Mouse (Mus musculus) ES-E14 (cell line): Measurements from ENCODE around the gene Gm21970. TPM values are rescaled to one million over a fixed set of nuclear protein-coding genes. Genes with fewer than 3 reads are reported as not detected.

ENCODE experiments used
- DNase-seq: peaks from one replicate; pipeline ENCODE4 v3.0.0-alpha.2; 2013; ENCODE audit warnings: low read depth, low spot score
- H3K27ac ChIP-seq: 2 replicates; pipeline ENCODE4 v1.5.1; 2012; ENCODE audit warnings: low read depth, mild to moderate bottlenecking, low read length, moderate library complexity, mixed read lengths; ENCODE audit not compliant: poor library complexity, insufficient read depth, severe bottlenecking
- H3K36me3 ChIP-seq: 2 replicates; pipeline ENCODE4 v1.6.1; 2012; ENCODE audit warnings: mild to moderate bottlenecking, low read length, moderate library complexity, mixed read lengths; ENCODE audit not compliant: control insufficient read depth, poor library complexity, insufficient read depth, severe bottlenecking
- H3K4me1 ChIP-seq, 2 experiments: fragments of 150-350 bp in 1 of 2; sonication (generic) in 1 of 2; 2 replicates each; pipeline ENCODE4 v1.6.1; 2012; ENCODE audit warnings: low read length in 2 of 2, mild to moderate bottlenecking in 1 of 2, mixed read lengths in 1 of 2; ENCODE audit not compliant: control insufficient read depth in 2 of 2, insufficient read depth in 2 of 2, poor library complexity in 1 of 2
- H3K4me3 ChIP-seq, 2 experiments: fragments of 150-350 bp in 1 of 2; sonication (generic) in 1 of 2; 2 replicates each; pipeline ENCODE4 v1.5.1; 2012; ENCODE audit warnings: low read length in 2 of 2, low read depth in 1 of 2, mild to moderate bottlenecking in 1 of 2, mixed read lengths in 1 of 2; ENCODE audit not compliant: insufficient read depth in 1 of 2, poor library complexity in 1 of 2, severe bottlenecking in 1 of 2
- H3K9ac ChIP-seq: 2 replicates; pipeline ENCODE4 v1.6.1; 2012; ENCODE audit warnings: low read depth, mild to moderate bottlenecking, low read length, mixed read lengths; ENCODE audit not compliant: poor library complexity, insufficient read depth, severe bottlenecking
- H3K9me3 ChIP-seq: fragments of 150-350 bp; sonication (generic); 2 replicates; pipeline ENCODE4 v1.6.1; 2012; ENCODE audit warnings: low read depth, mild to moderate bottlenecking, low read length; ENCODE audit not compliant: control insufficient read depth, insufficient read depth
- CHD2 ChIP-seq: IDR thresholded peaks from 2 replicates; pipeline ENCODE4 v1.6.1; 2014; ENCODE audit warnings: mild to moderate bottlenecking, low read depth, low read length, inconsistent platforms
- HCFC1 ChIP-seq: IDR thresholded peaks from 2 replicates; pipeline ENCODE4 v1.6.1; 2012; ENCODE audit warnings: low read length, inconsistent platforms, borderline replicate concordance; ENCODE audit not compliant: insufficient read depth
- MAFK ChIP-seq: IDR thresholded peaks from 2 replicates; pipeline ENCODE4 v1.6.1; 2014; ENCODE audit warnings: mild to moderate bottlenecking, low read depth, low read length, inconsistent platforms; ENCODE audit not compliant: insufficient read depth
- ZC3H11A ChIP-seq: IDR thresholded peaks from 2 replicates; pipeline ENCODE4 v1.6.1; 2012; ENCODE audit warnings: low read depth, mild to moderate bottlenecking, inconsistent platforms, low read length, borderline replicate concordance
- ZNF384 ChIP-seq: IDR thresholded peaks from 2 replicates; pipeline ENCODE4 v1.6.1; 2012; ENCODE audit warnings: low read depth, low read length, inconsistent platforms
- in situ Hi-C, 2 experiments: fragments of 600-800 bp; cut with MboI; formaldehyde crosslinking; loops; one replicate each; pipeline ENCODE4 v1.15.1; 2025; ENCODE audit warnings: low sequenced_read_pairs in 2 of 2, inconsistent platforms in 1 of 2; ENCODE audit not compliant: unreplicated experiment in 2 of 2
- total RNA-seq: library from RNA; depleted of rRNA; stranded (reverse); fragments of 300-350 nt; gene quantifications from 2 replicates; pipeline ENCODE4 v1.2.3, GENCODE M21; 2012; rRNA removed

Gene Gm21970
- total RNA-seq, 1 experiment: not detected

- peak overlapping the region; percentile 80 to 82 for H3K4me3 ChIP-seq
- peak overlapping the region; percentile 90 for H3K9ac ChIP-seq
- H3K36me3 ChIP-seq: no peaks in the 10 kb centered on the region
- H3K27ac ChIP-seq: no peak overlapping the region
- in situ Hi-C loops: no loop called here
- H3K9me3 ChIP-seq: no peaks in the 10 kb centered on the region
- H3K4me1 ChIP-seq: no peaks in the 10 kb centered on the region
- peak; percentile 94 for DNase-seq
- no peak for TF ChIP-seq ZC3H11A
- TF ChIP-seq HCFC1: no peak
- TF ChIP-seq CHD2: no peak
- TF ChIP-seq ZNF384: no peak
- TF ChIP-seq MAFK: no peak
Measured at GRCm38 (mm10) chr16:91464594-91465504, 73.3 kb downstream of the Gm21970 start.

GRCm38 (mm10) chr16:91465505-91466240 is 74.2 kb downstream of the Gm21970 start:
- Histone ChIP-seq H3K9me3 (no peaks in the 10 kb centered on the region), H3K27ac (no peak overlapping the region), H3K4me3 (peak overlapping the region; percentile 78 to 82), H3K4me1 (no peaks in the 10 kb centered on the region), H3K36me3 (no peaks in the 10 kb centered on the region), H3K9ac (no peak overlapping the region; the same call in 1 of the 2 replicates)
- DNase-seq: no peak
- TF ChIP-seq ZNF384 (no peak), MAFK (no peak), HCFC1 (no peak), CHD2 (no peak), ZC3H11A (no peak)
- in situ Hi-C loops: no loop called here

DNA sequence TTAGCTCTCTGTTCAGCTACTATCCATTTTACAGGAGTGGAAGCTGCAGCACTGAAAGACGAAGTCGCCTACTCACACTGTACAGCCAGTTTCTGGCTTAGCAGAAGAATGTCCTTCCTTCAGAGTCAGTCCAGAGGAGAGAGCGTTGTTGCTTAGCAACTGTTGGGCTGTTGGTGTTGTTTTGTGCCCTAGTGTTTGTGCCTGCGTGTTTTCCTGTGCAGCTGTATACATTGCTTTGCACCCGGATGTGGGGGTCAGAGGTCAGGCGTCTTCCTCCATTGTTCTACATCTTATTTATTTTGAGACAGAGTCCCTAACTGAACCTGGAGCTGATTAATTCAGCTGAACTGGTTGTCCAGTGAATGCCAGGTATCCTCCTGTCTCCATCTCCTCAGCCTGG is 75.0 kb downstream of the Gm21970 start:
- no peak for TF ChIP-seq ZC3H11A
- TF ChIP-seq ZNF384: no peak
- no peak for TF ChIP-seq HCFC1
- TF ChIP-seq MAFK: no peak
- no peak for TF ChIP-seq CHD2
- Histone ChIP-seq H3K4me1 (no peaks in the 10 kb centered on the region), H3K4me3 (no peak overlapping the region), H3K27ac (no peak overlapping the region), H3K36me3 (no peaks in the 10 kb centered on the region), H3K9ac (no peak overlapping the region), H3K9me3 (no peaks in the 10 kb centered on the region)
- in situ Hi-C loops: no loop called here
- DNase-seq: no peak

Other genes with a start within 250 kb of the Gm21970 start
- 0.09 TPM in 1 of 2 replicates, not detected in the other for gene Olig2, start 166.3 kb upstream of the Gm21970 start, total RNA-seq
- 0.22 and 0.48 TPM in 2 replicates for gene Olig1, start 121.9 kb upstream of the Gm21970 start, total RNA-seq
- gene Ifnar2, start 18.9 kb upstream of the Gm21970 start, total RNA-seq: 20.6 and 33.6 TPM in 2 replicates
- gene Il10rb, start 14.4 kb downstream of the Gm21970 start, total RNA-seq: 2.3 and 3.4 TPM in 2 replicates
- gene Ifnar1, start 93.5 kb downstream of the Gm21970 start, total RNA-seq: 42.2 and 56.2 TPM in 2 replicates
- gene Ifngr2, start 155.4 kb downstream of the Gm21970 start, total RNA-seq: 7.0 and 8.8 TPM in 2 replicates
- gene Tmem50b, start 206.1 kb downstream of the Gm21970 start, total RNA-seq: 11.8 and 14.1 TPM in 2 replicates
- gene Dnajc28, start 227.3 kb downstream of the Gm21970 start, total RNA-seq: 1.6 and 1.7 TPM in 2 replicates